ENCODE assay signal across 12 mouse cellular contexts in genomic region chr1:20935106-20935505, GRCm38 (mm10). TPM values are rescaled to one million over a fixed set of nuclear protein-coding genes. Genes with fewer than 3 reads are reported as not detected.
DNase-seq lines count a peak whose midpoint lies in the region; ATAC-seq and TF ChIP-seq lines count a peak whose summit lies in the region.
"Had no signal": no experiment of that assay in that cellular context is flagged by ENCODE, and none has a peak within 500 bp of the region (broad histone marks: within the 10 kb centered on the region; RNA-seq: fewer than 3 reads in every experiment).

No protein-coding gene starts in this region.

- peak; percentile 61 for ATAC-seq in heart, embryonic 12.5 days (ENCODE audit: insufficient number of reproducible peaks, low FRiP score)
- ATAC-seq: CD4-positive, CD25-positive, alpha-beta regulatory T cell, adult 4 months had no signal

- peaks cover 8% of the 10 kb centered on the region; the same call in 1 of the 2 replicates for H3K4me1 ChIP-seq in heart, embryonic 12.5 days (replicated peaks)
- H3K4me1 ChIP-seq: forebrain, embryonic 10.5 days; midbrain, embryonic 12.5 days had no signal

- no peak overlapping the region for H3K27ac ChIP-seq in gastrocnemius, adult 2 months
- H3K27ac ChIP-seq in heart, embryonic 12.5 days (ENCODE audit: poor library complexity, severe bottlenecking) = no peak overlapping the region
- H3K27ac ChIP-seq: forebrain, embryonic 10.5 days; midbrain, embryonic 12.5 days had no signal

- intact Hi-C loops in gastrocnemius, adult 2 months (cut with DNase I) = loop anchor here (10.0 kb wide), 1 partner anchor 340 kb away; no protein-coding TSS in a partner anchor
- intact Hi-C loops in left cerebral cortex, postnatal 14 days (cut with DNase I) = loop anchor here (10.0 kb wide), 1 partner anchor 410 kb away; the partner anchor contains the start of gene Khdc1a

- H3K4me3 ChIP-seq in gastrocnemius, adult 2 months = no peak overlapping the region
- H3K4me3 ChIP-seq in heart, embryonic 12.5 days = no peak overlapping the region
- H3K4me3 ChIP-seq: forebrain, embryonic 10.5 days; midbrain, embryonic 12.5 days had no signal

- no peak for TF ChIP-seq CTCF in gastrocnemius, adult 2 months (IDR thresholded peaks at IDR 0.05)

- 78% methylated on average over 22 of the region's 22 CpGs for WGBS in heart, embryonic 12.5 days

- peak; percentile 24 for DNase-seq in gastrocnemius, adult 2 months
- no peak for DNase-seq in gastrocnemius, adult 18-20 months (ENCODE audit: low spot score)
- DNase-seq in 416B (ENCODE audit: low read depth) = peak; percentile 32
- peak; percentile 55 for DNase-seq in brain, adult 2 months (ENCODE audit: low read depth, low spot score)
- no peak for DNase-seq in T-cell, adult 2 months (ENCODE audit: low spot score)
- DNase-seq in frontal cortex, postnatal 10 days (ENCODE audit: low spot score in 2 of 2) = no peak
- no peak for DNase-seq in left cerebral cortex, postnatal 14 days (ENCODE audit: low spot score in 2 of 2)
- DNase-seq: kidney, adult 9 months had no signal

- no peak overlapping the region for H3K4me2 ChIP-seq in heart, embryonic 12.5 days
- H3K4me2 ChIP-seq: midbrain, embryonic 12.5 days had no signal

- H3K27me3 ChIP-seq in heart, embryonic 12.5 days (replicated peaks) = no peaks in the 10 kb centered on the region
- H3K27me3 ChIP-seq: midbrain, embryonic 12.5 days had no signal

- no peaks in the 10 kb centered on the region for H3K9me3 ChIP-seq in heart, embryonic 12.5 days (replicated peaks)
- H3K9me3 ChIP-seq: forebrain, embryonic 10.5 days; midbrain, embryonic 12.5 days had no signal

- H3K36me3 ChIP-seq in heart, embryonic 12.5 days = peaks cover 13% of the 10 kb centered on the region

- no peak overlapping the region for H3K9ac ChIP-seq in heart, embryonic 12.5 days
- H3K9ac ChIP-seq: midbrain, embryonic 12.5 days had no signal

RNA-seq across cellular contexts. Expression of gene Efhc1, which starts 16.3 kb away (rescaled TPM):
- under 1 TPM; 0.18 to 0.50 TPM for total RNA-seq in gastrocnemius, adult 2 months (2021)
- under 1 TPM; 0.14 to 0.33 TPM for total RNA-seq in gastrocnemius, adult 18-20 months (2021)
- polyA plus RNA-seq in heart, embryonic 12.5 days (2016; fragmentation: Nextera tagmentation; extraction: Ambion mirVana) = 0.99 and 1.1 TPM in 2 replicates
- 1 to 10 TPM; 1.4 to 1.8 TPM for total RNA-seq in left cerebral cortex, postnatal 14 days (2021)

RNA-seq across cellular contexts. Expression of gene Paqr8, which starts 44.7 kb away (rescaled TPM):
- under 1 TPM; 0.36 to 0.73 TPM for total RNA-seq in gastrocnemius, adult 2 months (2021)
- total RNA-seq in gastrocnemius, adult 18-20 months (2021) = under 1 TPM; 0.73 to 0.76 TPM
- 4.1 and 4.9 TPM in 2 replicates for polyA plus RNA-seq in heart, embryonic 12.5 days (2016; fragmentation: Nextera tagmentation; extraction: Ambion mirVana)
- total RNA-seq in left cerebral cortex, postnatal 14 days (2021) = 10 to 100 TPM; 93.6 to 99.6 TPM

Comparison
In these comparisons a context has a peak if more than half of its experiments do, and no peak if none do; other contexts are left out.
1. DNase-seq: peak in gastrocnemius, adult 2 months (single experiment), 416B (single experiment) and brain, adult 2 months (single experiment); none in gastrocnemius, adult 18-20 months (single experiment), T-cell, adult 2 months (single experiment), frontal cortex, postnatal 10 days (0 of 2) and left cerebral cortex, postnatal 14 days (0 of 2).
2. RNA of gene Paqr8, which starts 44.7 kb away (total RNA-seq): 93.6 to 99.6 TPM in left cerebral cortex, postnatal 14 days; 0.73 to 0.76 TPM in gastrocnemius, adult 18-20 months and 0.36 to 0.73 TPM in gastrocnemius, adult 2 months; every median in the first group is over 10 times any median in the second.